In the genomic region with DNA sequence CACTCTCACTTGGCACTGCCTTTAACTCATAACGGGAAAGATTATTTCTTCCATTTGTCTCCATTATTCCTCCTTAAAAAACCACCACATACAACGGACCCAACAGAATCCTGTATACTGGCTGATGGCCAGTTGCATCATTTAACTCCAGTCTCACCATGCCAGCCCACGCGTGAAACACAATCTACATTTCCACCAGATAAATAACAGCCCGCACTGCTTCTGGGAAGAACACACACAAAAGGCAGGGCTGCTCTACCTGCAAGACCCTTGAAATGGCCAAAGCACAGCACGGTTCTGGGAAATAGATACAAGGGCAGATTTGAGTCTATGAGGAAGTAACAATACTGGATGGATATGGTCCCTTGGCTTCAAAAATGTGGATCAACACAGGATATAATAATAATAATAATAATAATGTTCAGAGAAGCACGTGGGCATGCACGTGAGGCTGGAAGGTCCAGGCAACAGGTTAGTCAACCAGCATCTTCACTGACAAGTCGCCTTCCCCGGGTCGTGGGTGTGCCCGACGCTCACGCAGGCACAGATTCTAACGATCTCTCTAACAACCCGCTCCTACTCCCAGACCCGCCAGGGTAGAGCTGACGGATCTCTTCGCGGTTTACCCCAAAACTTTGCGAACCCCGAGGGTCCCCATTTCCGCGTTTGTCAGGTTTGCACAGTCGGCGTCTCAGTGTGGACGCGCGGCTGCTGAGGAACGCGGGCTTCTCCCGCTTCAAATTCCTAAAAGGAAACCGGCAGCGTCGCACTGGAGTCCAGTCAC, we compare ENCODE assay signal across 8 mouse cellular contexts. TPM values are rescaled to one million over a fixed set of nuclear protein-coding genes. Genes with fewer than 3 reads are reported as not detected.
DNase-seq lines count a peak whose midpoint lies in the region; ATAC-seq and TF ChIP-seq lines count a peak whose summit lies in the region.

No protein-coding gene starts in this region.

- H3K36me3 ChIP-seq in heart, embryonic 10.5 days, result no peaks in the 10 kb centered on the region
- H3K36me3 ChIP-seq in E14TG2a.4 (ENCODE audit: insufficient read depth, low read length), result peaks cover 12% of the 10 kb centered on the region; the same call in 1 of the 2 replicates
- no peaks in the 10 kb centered on the region for H3K36me3 ChIP-seq in heart, embryonic 15.5 days
- 0 out of 2 replicates have a peak, but pooled peaks cover 2% of the 10 kb centered on the region for H3K36me3 ChIP-seq in limb, embryonic 10.5 days

- WGBS in heart, embryonic 10.5 days, result 6% methylated on average over 35 of the region's 35 CpGs
- 4% methylated on average over 35 of the region's 35 CpGs for WGBS in heart, embryonic 15.5 days
- WGBS in limb, embryonic 10.5 days, result 9% methylated on average over 35 of the region's 35 CpGs

- H3K27me3 ChIP-seq in heart, embryonic 10.5 days (ENCODE audit: insufficient read depth, poor library complexity, severe bottlenecking), result no peaks in the 10 kb centered on the region
- H3K27me3 ChIP-seq in E14TG2a.4 (ENCODE audit: insufficient read depth, low read length), result peaks cover 27% of the 10 kb centered on the region
- H3K27me3 ChIP-seq in heart, embryonic 15.5 days, result no peaks in the 10 kb centered on the region
- no peaks in the 10 kb centered on the region for H3K27me3 ChIP-seq in limb, embryonic 10.5 days (ENCODE audit: low read depth, poor library complexity, severe bottlenecking)

- no peak for ATAC-seq in heart, embryonic 15.5 days (replicated peaks; ENCODE audit: insufficient number of reproducible peaks, insufficient read depth, low FRiP score, low read depth)

- no peak for TF ChIP-seq CTCF in E14TG2a.4 (conservative IDR thresholded peaks at IDR 0.05; ENCODE audit: low read length)

- H3K9me3 ChIP-seq in heart, embryonic 10.5 days, result no peaks in the 10 kb centered on the region
- no peaks in the 10 kb centered on the region for H3K9me3 ChIP-seq in E14TG2a.4 (ENCODE audit: low read length)
- no peaks in the 10 kb centered on the region for H3K9me3 ChIP-seq in heart, embryonic 15.5 days (replicated peaks)
- H3K9me3 ChIP-seq in limb, embryonic 10.5 days (replicated peaks), result no peaks in the 10 kb centered on the region

- peak overlapping the region; percentile 63 for H3K9ac ChIP-seq in heart, embryonic 15.5 days

- peak; percentile 85 for DNase-seq in heart, embryonic 10.5 days (ENCODE audit: low spot score)
- DNase-seq in heart, adult 9 months (ENCODE audit: low spot score in 2 of 2), result no peak
- DNase-seq in cerebellum, postnatal 14 days, result peak; percentile 31 to 64
- DNase-seq in limb, embryonic 10.5 days (ENCODE audit: low spot score), result no peak
- DNase-seq in natural killer cell, adult 2 months (ENCODE audit: low spot score in 2 of 2), result peak; percentile 40
- no peak for DNase-seq in urinary bladder, postnatal 10 days (ENCODE audit: low spot score)

- H3K4me1 ChIP-seq in heart, embryonic 10.5 days, result peaks cover 29% of the 10 kb centered on the region
- peaks cover 39% of the 10 kb centered on the region for H3K4me1 ChIP-seq in E14TG2a.4 (replicated peaks; ENCODE audit: low read depth, low read length)
- peaks cover 25% of the 10 kb centered on the region for H3K4me1 ChIP-seq in heart, embryonic 15.5 days (replicated peaks)
- peaks cover 23% of the 10 kb centered on the region for H3K4me1 ChIP-seq in limb, embryonic 10.5 days

- peak overlapping the region; percentile 85 for H3K4me3 ChIP-seq in heart, embryonic 10.5 days
- peak overlapping the region; percentile 88 for H3K4me3 ChIP-seq in E14TG2a.4 (replicated peaks; ENCODE audit: low read length)
- H3K4me3 ChIP-seq in heart, embryonic 15.5 days, result peak overlapping the region; percentile 88
- H3K4me3 ChIP-seq in limb, embryonic 10.5 days, result peak overlapping the region; percentile 90

- peak overlapping the region; percentile 76 for H3K4me2 ChIP-seq in heart, embryonic 15.5 days

- H3K27ac ChIP-seq in heart, embryonic 10.5 days, result peak overlapping the region; percentile 98
- peak overlapping the region; percentile 93 for H3K27ac ChIP-seq in heart, embryonic 15.5 days
- peak overlapping the region; percentile 93 for H3K27ac ChIP-seq in limb, embryonic 10.5 days

RNA-seq across cellular contexts. Expression of a gene that starts 1.0 kb away (rescaled TPM):
- 47.7 and 59.8 TPM in 2 replicates for polyA plus RNA-seq in heart, embryonic 10.5 days (2016; fragmentation: Nextera tagmentation; extraction: Ambion mirVana)
- 38.3 and 42.3 TPM in 2 replicates for polyA plus RNA-seq in heart, embryonic 15.5 days (2015; fragmentation: Nextera tagmentation; extraction: Ambion mirVana)
- 40.5 and 57.5 TPM in 2 replicates for polyA plus RNA-seq in limb, embryonic 10.5 days (2016; fragmentation: Nextera tagmentation; extraction: Ambion mirVana)

RNA-seq across cellular contexts. Expression of a gene that starts 48.8 kb away (rescaled TPM):
- polyA plus RNA-seq in heart, embryonic 10.5 days (2016; fragmentation: Nextera tagmentation; extraction: Ambion mirVana), result 3.0 and 3.4 TPM in 2 replicates
- polyA plus RNA-seq in heart, embryonic 15.5 days (2015; fragmentation: Nextera tagmentation; extraction: Ambion mirVana), result 1.3 and 1.8 TPM in 2 replicates
- 0.49 and 0.51 TPM in 2 replicates for polyA plus RNA-seq in limb, embryonic 10.5 days (2016; fragmentation: Nextera tagmentation; extraction: Ambion mirVana)

RNA-seq across cellular contexts. Expression of a gene that starts 51.4 kb away (rescaled TPM):
- polyA plus RNA-seq in heart, embryonic 10.5 days (2016; fragmentation: Nextera tagmentation; extraction: Ambion mirVana), result 219 and 228 TPM in 2 replicates
- 175 and 196 TPM in 2 replicates for polyA plus RNA-seq in heart, embryonic 15.5 days (2015; fragmentation: Nextera tagmentation; extraction: Ambion mirVana)
- 202 and 206 TPM in 2 replicates for polyA plus RNA-seq in limb, embryonic 10.5 days (2016; fragmentation: Nextera tagmentation; extraction: Ambion mirVana)

Comparison
In these comparisons a context has a peak if more than half of its experiments do, and no peak if none do; other contexts are left out.
1. DNase-seq: peak in heart, embryonic 10.5 days (single experiment), cerebellum, postnatal 14 days (2 of 2) and natural killer cell, adult 2 months (2 of 2); none in heart, adult 9 months (0 of 2), limb, embryonic 10.5 days (single experiment) and urinary bladder, postnatal 10 days (single experiment).
2. Peak in every context shown above with its lines, with median percentiles within 50 percentile points of each other: H3K27ac ChIP-seq and H3K4me3 ChIP-seq.